Mouse (Mus musculus): ENCODE measurements around the gene Slco1a1.

DNA sequence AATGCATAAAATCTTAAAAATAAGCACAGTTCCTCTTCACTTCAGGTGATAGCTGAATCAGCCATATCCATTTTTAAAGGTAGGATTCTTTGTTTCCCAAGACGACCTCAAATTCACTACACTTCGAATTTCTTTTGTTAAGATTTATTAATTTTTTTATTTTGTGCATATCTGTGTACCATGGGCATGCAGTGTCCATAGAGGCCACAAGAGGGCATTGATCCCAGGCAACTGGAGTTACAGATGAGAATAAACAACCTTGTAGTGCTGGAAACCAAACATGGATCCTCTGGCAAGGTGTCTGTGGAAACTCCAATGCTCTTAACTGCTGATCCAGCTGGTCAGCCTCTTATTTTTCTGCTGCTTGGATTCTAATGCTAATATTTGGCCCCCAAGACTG is 58.5 kb downstream of the Slco1a1 start:
- TF ChIP-seq CTCF (IDR thresholded peaks at IDR 0.05; ENCODE audit: low read depth) (peak; percentile 43; the same call in 1 of the 2 replicates), EP300 (IDR thresholded peaks at IDR 0.05; ENCODE audit: low read depth) (no peak)

Measured in liver, postnatal 0 days (tissue).